Mouse (Mus musculus) kidney, adult 2 months (tissue): ENCODE results near the gene Macrod2. TPM values are rescaled to one million over a fixed set of nuclear protein-coding genes. Genes with fewer than 3 reads are reported as not detected.

Experiments
- DNase-seq: peaks from one replicate; pipeline ENCODE4 v3.0.0; 2021
- H3K27ac ChIP-seq: fragments of 200-500 bp; 2 replicates; pipeline ENCODE4 v1.5.1; 2012; ENCODE audit warnings: low read depth, low read length, control low read depth, inconsistent platforms; ENCODE audit not compliant: insufficient read depth
- H3K27me3 ChIP-seq: fragments of 200-500 bp; replicated peaks from 2 replicates; pipeline ENCODE4 v1.6.1; 2012; ENCODE audit warnings: mild to moderate bottlenecking, moderate library complexity, low read length, inconsistent platforms; ENCODE audit not compliant: control insufficient read depth, insufficient read depth
- H3K36me3 ChIP-seq: fragments of 200-500 bp; 2 replicates; pipeline ENCODE4 v1.6.1; 2012; ENCODE audit warnings: mild to moderate bottlenecking, moderate library complexity, low read length, inconsistent platforms; ENCODE audit not compliant: control insufficient read depth, insufficient read depth
- H3K4me1 ChIP-seq: fragments of 200-500 bp; 2 replicates; pipeline ENCODE4 v1.6.1; 2011; ENCODE audit warnings: low read length; ENCODE audit not compliant: control insufficient read depth, insufficient read depth
- H3K4me3 ChIP-seq: fragments of 200-500 bp; 2 replicates; pipeline ENCODE4 v1.5.1; 2011; ENCODE audit warnings: mild to moderate bottlenecking, low read depth, low read length, control low read depth; ENCODE audit not compliant: insufficient read depth
- CTCF ChIP-seq: fragments of 200-500 bp; conservative IDR thresholded peaks from 2 replicates; pipeline ENCODE4 v1.5.1; 2011; ENCODE audit warnings: low read depth, mild to moderate bottlenecking, control low read depth, low read length, moderate library complexity, mixed read lengths; ENCODE audit not compliant: insufficient read depth, insufficient read length
- POLR2A ChIP-seq: fragments of 200-500 bp; IDR thresholded peaks from one replicate; pipeline ENCODE4 v1.6.1; 2011; ENCODE audit warnings: low read depth, low read length, control low read depth
- WGBS: fragments of 180-500 bp; shearing (Covaris S2); methylation state at CpG from one replicate; pipeline ENCODE4 v1.1.7; 2018; 5-methylcytosine and 5-hydroxymethylcytosine counted together
- polyA plus RNA-seq: library from polyadenylated mRNA; depleted of rRNA; stranded (reverse); fragments of >200 nt; gene quantifications from 2 replicates; pipeline ENCODE4 v1.2.3, GENCODE M21; 2012

Macrod2 gene
- polyA plus RNA-seq, 1 experiment = 9.8 TPM

DNA sequence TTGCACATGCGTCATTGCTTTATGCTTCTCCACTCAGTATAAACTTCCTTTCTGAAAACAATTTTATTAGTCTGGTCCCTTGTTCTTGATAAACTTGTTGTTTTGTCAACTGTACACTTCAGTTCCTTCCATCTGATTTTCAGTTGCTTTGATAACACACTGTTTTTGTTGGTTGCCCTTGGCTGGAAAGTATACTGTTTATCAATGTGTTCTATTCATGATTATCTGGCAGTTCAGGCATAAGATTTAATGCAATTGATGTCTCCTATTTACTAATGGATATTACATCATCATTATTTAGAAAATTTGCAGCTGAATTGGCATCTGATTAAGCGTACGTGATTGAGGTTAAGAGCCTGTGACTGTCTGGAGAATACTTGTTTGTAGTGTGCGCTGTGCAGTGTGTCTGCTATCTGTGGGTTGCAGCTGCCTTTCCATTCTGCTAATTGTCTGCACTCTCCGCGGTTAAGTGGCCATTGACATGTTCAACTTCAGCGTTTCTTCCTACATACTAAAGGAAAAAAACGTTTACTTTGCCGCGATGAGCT is 949.0 kb downstream of the Macrod2 start:
- Histone ChIP-seq H3K4me3 (no peak overlapping the region), H3K36me3 (no peaks in the 10 kb centered on the region), H3K27me3 (no peaks in the 10 kb centered on the region), H3K4me1 (no peaks in the 10 kb centered on the region), H3K27ac (no peak overlapping the region)
- WGBS = 63% methylated on average over 10 of the region's 10 CpGs
- TF ChIP-seq CTCF (no peak), POLR2A (no peak)
- no peak for DNase-seq

GRCm38 (mm10) chr2:141352623-141353022 is 957.5 kb downstream of the Macrod2 start:
- Histone ChIP-seq H3K27me3 (no peaks in the 10 kb centered on the region), H3K4me3 (no peak overlapping the region), H3K4me1 (no peaks in the 10 kb centered on the region), H3K27ac (no peak overlapping the region), H3K36me3 (no peaks in the 10 kb centered on the region)
- DNase-seq = no peak
- TF ChIP-seq CTCF = no peak
- no peak for TF ChIP-seq POLR2A
- WGBS = 59% methylated on average over 2 of the region's 2 CpGs

- no peak for DNase-seq
- Histone ChIP-seq H3K27ac (no peak overlapping the region), H3K4me1 (no peaks in the 10 kb centered on the region), H3K36me3 (no peaks in the 10 kb centered on the region), H3K4me3 (no peak overlapping the region), H3K27me3 (no peaks in the 10 kb centered on the region)
- no peak for TF ChIP-seq CTCF
- no peak for TF ChIP-seq POLR2A
- 86% methylated on average over 2 of the region's 2 CpGs for WGBS
Measured at GRCm38 (mm10) chr2:141388632-141389031, 993.5 kb downstream of the Macrod2 start.

DNA sequence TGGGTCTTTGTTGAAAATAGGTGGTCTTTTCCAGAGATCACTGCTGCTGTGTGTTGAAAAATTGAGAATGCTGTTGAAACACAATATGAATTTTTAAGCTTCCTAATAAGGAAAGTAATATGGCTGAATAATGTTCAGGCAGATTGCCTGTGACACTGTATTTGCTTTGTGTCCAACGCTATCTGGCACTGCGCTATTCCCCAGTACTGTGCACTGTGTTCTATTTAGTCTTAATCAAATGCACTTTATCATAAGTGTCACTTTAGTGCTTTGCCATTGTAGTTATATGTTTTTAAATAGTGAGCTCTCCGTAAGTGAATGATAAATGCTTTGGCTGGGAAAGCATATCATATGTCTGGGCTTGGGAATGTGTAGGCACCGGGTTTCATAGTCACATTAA is 996.1 kb downstream of the Macrod2 start:
- DNase-seq = no peak
- H3K4me1 ChIP-seq = no peaks in the 10 kb centered on the region
- H3K36me3 ChIP-seq = no peaks in the 10 kb centered on the region
- H3K4me3 ChIP-seq = no peak overlapping the region
- H3K27ac ChIP-seq = no peak overlapping the region
- TF ChIP-seq POLR2A = no peak
- TF ChIP-seq CTCF = no peak
- 86% methylated on average over 4 of the region's 4 CpGs for WGBS
- H3K27me3 ChIP-seq = no peaks in the 10 kb centered on the region

GRCm38 (mm10) chr2:141394806-141395205 is 999.7 kb downstream of the Macrod2 start:
- Histone ChIP-seq H3K27ac (no peak overlapping the region), H3K36me3 (no peaks in the 10 kb centered on the region), H3K4me3 (no peak overlapping the region), H3K4me1 (no peaks in the 10 kb centered on the region), H3K27me3 (no peaks in the 10 kb centered on the region)
- TF ChIP-seq POLR2A (no peak), CTCF (no peak)
- peak; percentile 25 for DNase-seq
- 69% methylated on average over 1 of the region's 1 CpGs for WGBS

DNA sequence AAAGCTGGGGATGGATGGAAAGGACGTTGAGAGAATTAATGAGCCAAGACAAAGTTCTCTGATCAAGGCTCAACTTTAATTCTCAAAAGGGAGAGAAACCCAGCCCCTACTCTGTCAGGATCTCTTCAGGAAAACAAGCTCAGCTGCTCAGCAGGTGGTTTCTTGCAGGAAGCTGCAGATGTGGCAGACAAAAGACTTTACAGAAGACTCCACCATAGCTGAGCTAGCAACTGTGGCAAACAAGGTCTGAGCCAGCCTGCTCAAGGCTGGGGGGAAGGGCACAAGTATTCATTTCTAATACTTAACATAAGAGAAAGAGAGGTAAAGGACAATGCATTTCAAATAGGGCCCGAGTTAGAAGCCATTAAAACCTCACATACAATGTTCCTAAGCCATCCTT is 1013.7 kb downstream of the Macrod2 start:
- no peak for DNase-seq
- H3K4me3 ChIP-seq = no peak overlapping the region
- no peaks in the 10 kb centered on the region for H3K27me3 ChIP-seq
- H3K27ac ChIP-seq = no peak overlapping the region
- WGBS = 36% methylated on average over 2 of the region's 2 CpGs
- TF ChIP-seq POLR2A (no peak), CTCF (no peak)
- H3K36me3 ChIP-seq = no peaks in the 10 kb centered on the region
- no peaks in the 10 kb centered on the region for H3K4me1 ChIP-seq

DNA sequence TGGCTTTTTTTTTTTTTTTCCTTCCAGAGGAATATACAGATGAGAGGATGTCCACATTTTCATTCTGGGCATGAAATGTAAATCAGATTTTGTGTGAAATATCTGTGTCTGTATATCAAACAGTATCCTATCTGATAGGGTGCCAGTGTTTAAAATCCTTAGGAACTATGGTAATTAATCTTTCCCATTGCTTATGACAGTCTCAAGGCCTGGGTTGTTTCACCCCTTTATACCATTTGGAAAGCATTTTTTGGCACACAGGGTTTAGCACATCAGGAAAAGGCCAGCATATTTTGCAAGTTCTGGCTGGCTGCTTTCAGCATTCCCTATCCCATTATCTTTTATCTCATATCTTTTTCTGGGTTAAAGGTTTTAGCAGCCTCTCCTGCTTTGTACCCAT is 1021.3 kb downstream of the Macrod2 start:
- Histone ChIP-seq H3K4me3 (no peak overlapping the region), H3K4me1 (no peaks in the 10 kb centered on the region), H3K36me3 (no peaks in the 10 kb centered on the region), H3K27me3 (no peaks in the 10 kb centered on the region), H3K27ac (no peak overlapping the region)
- no peak for TF ChIP-seq CTCF
- no peak for TF ChIP-seq POLR2A
- no peak for DNase-seq

DNA sequence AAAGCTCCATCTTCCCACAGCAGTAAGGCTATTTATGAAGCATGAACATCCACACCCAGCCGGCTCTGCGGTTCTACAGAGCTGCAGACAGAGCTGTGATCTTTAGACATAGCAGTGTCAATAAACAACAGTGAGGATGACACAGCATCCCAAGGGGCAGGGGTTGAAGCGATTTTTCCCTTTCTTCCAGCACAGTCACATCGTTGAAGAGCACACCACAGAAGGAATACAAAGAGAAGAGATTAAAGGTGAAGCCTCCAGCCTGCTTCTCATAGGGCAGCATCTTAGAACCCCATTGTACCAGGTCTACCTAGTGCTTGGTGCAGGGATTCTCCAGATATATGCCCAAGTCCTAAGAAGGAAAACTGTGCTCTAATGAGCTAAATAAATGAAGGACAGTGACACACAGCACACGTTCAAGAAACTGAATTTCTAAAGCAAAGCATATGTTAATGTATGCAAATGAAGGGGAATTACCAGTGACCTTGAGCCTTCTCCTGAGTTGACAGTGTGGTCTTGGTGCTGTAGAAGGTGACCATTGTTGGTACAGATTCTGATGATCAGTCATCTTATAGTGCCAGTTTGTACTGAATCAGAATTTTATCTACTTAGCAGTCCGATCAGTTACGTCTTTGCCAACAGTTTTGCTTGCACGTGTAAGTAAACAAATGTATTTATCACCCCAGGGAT is 1021.9 kb downstream of the Macrod2 start:
- H3K4me1 ChIP-seq = no peaks in the 10 kb centered on the region
- H3K4me3 ChIP-seq = no peak overlapping the region
- WGBS = 53% methylated on average over 8 of the region's 8 CpGs
- no peaks in the 10 kb centered on the region for H3K36me3 ChIP-seq
- TF ChIP-seq CTCF (no peak), POLR2A (no peak)
- no peaks in the 10 kb centered on the region for H3K27me3 ChIP-seq
- H3K27ac ChIP-seq = no peak overlapping the region
- no peak for DNase-seq
